Mouse (Mus musculus) B cell, adult 62 days (primary cell): ENCODE measurements around the gene Gabra4. TPM values are rescaled to one million over a fixed set of nuclear protein-coding genes. Genes with fewer than 3 reads are reported as not detected.

Experiments
- total RNA-seq: library from RNA; stranded (reverse); gene quantifications from 4 replicates; pipeline ENCODE4 v1.2.4, GENCODE M21; 2023

Gabra4 gene
- not detected in 4 replicates for total RNA-seq

GRCm38 (mm10) chr5:71658115-71658497 lies at the start of gene Gabra4:
Gabra4 (minus strand) TSS chr5:71658308.

GRCm38 (mm10) chr5:71657482-71658114 lies 510 bp downstream of the Gabra4 start, which contains the start of gene Gabrb1:
Gabrb1 (plus strand) TSS chr5:71658113.

GRCm38 (mm10) chr5:71548079-71548478 lies 110.0 kb downstream of the Gabra4 start, which contains the start of gene Cox7b2:
Cox7b2 (minus strand) TSS chr5:71548205.

Other genes starting within 250 kb of the Gabra4 start
- not detected in 4 replicates for gene Cox7b2, start 110.1 kb downstream of the Gabra4 start, total RNA-seq
- gene Gabrb1, start 195 bp downstream of the Gabra4 start, total RNA-seq, result not detected in 4 replicates